Mouse (Mus musculus): ENCODE data around the gene Kansl1l. TPM values are rescaled to one million over a fixed set of nuclear protein-coding genes. Genes with fewer than 3 reads are reported as not detected.
A peak's percentile ranks its signal among the peaks of the same experiment; 100 is the strongest.

The Kansl1l gene
- 16.1 and 17.2 TPM in 2 replicates for polyA plus RNA-seq (2014; fragmentation: Nextera tagmentation; extraction: Ambion mirVana)

DNA sequence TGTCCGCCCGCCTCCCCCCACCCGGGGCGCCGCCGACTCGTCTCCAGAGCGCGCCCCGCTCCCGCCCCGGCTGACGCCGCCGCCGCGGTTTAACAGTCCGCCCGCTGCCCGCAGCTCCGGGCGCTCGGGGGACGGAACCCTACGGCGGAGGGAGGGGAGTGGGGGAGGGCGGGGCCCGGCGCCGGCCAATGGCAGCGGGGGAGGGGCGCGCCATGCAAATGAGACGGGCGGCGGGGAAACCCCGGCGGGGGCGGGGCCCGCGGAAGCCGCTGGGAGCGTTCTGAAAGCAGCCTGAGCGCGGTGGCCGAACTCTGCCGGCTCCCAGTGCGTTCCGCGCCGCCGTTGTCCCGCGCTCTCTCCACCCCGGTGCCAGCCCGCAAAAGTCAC, at the start of gene Kansl1l:
Kansl1l (minus strand) TSS at position 110 of the 387 bp plus-strand sequence.
- Histone ChIP-seq H3K4me2 (replicated peaks; ENCODE audit: low read depth, low read length) (peak within 1 kb of the TSS; percentile 75), H3K4me1 (ENCODE audit: control insufficient read depth, insufficient read depth, low read length) (peaks cover 8% of the 10 kb centered on the region; the same call in 1 of the 2 replicates), H3K27ac (ENCODE audit: low read length) (peak within 1 kb of the TSS; percentile 95), H3K27me3 (ENCODE audit: control insufficient read depth, insufficient read depth, low read length) (no peaks in the 10 kb centered on the region), H3K4me3 (ENCODE audit: low read depth, low read length) (peak within 1 kb of the TSS; percentile 72), H3K9me3 (ENCODE audit: control insufficient read depth, low read depth, low read length) (no peaks in the 10 kb centered on the region), H3K9ac (replicated peaks; ENCODE audit: low read depth, low read length) (peak within 1 kb of the TSS; percentile 85), H3K36me3 (ENCODE audit: control insufficient read depth, insufficient read depth, low read length) (no peaks in the 10 kb centered on the region)
- ATAC-seq (ENCODE audit: insufficient number of reproducible peaks, insufficient read depth, low FRiP score, low read depth): peak; percentile 89
- under 1% methylated on average over 41 of the region's 56 CpGs for WGBS

DNA sequence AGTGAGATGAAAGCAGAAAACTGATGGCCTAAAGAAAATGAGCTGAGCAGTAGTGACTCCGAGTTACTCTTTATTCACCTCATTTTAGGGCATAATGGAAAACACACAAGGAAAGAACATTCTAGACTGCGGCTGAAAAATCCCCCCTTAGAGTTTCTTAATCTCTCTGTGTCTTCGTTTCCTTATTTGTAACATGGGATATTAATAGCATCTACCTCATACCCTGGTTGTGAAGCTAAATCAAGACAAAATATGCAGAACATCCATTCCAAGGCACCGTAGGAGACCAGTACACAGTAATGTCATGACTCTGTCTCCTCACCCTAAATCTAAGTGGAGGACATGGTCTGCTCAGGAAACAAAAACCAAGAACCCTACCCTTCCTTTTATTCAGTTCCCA, 48.3 kb upstream of the Kansl1l start:
- Histone ChIP-seq H3K4me3 (ENCODE audit: low read depth, low read length) (no peak overlapping the region), H3K27me3 (ENCODE audit: control insufficient read depth, insufficient read depth, low read length) (no peaks in the 10 kb centered on the region), H3K27ac (ENCODE audit: low read length) (no peak overlapping the region), H3K9me3 (ENCODE audit: control insufficient read depth, low read depth, low read length) (no peaks in the 10 kb centered on the region), H3K36me3 (ENCODE audit: control insufficient read depth, insufficient read depth, low read length) (no peaks in the 10 kb centered on the region), H3K9ac (replicated peaks; ENCODE audit: low read depth, low read length) (no peak overlapping the region), H3K4me2 (replicated peaks; ENCODE audit: low read depth, low read length) (no peak overlapping the region), H3K4me1 (ENCODE audit: control insufficient read depth, insufficient read depth, low read length) (0 out of 2 replicates have a peak, but pooled peaks cover 4% of the 10 kb centered on the region)
- no peak for ATAC-seq (ENCODE audit: insufficient number of reproducible peaks, insufficient read depth, low FRiP score, low read depth)
- 86% methylated on average over 4 of the region's 4 CpGs for WGBS

DNA sequence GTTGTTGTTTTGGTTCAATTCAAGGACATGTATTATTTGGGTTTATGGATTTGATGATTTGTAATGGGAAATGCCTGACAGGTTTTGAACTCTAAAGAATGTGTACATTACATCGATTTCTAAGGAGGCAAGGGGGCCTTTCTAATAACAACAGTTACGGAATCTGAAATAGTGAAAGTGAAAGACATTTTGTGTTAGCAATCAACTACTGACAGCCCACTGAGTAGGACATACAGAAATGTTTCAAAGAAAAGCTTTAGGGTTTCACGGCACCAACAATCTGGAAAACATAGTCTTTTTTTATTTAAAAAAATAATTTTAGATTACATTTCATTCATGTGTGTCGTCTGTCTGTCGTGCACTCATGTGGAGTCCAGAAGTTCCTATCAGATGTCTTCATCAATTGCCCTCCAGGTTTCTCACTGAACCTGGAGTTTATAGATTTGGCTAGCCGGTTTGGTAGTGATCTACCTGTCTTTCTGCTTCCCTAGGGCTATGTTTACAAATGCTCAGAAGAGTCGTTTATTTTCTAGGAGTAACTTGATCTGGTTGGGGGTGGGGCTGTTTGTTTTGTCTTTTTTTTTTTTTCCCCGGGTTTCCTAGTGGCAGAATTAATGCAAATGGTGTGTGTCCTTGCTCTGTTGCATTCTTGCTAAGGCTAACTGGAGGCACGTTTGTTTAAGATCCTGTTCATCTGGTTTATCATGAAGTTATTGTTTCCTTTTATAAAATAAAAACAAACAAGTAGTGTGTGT, 46.6 kb upstream of the Kansl1l start:
- ATAC-seq (ENCODE audit: insufficient number of reproducible peaks, insufficient read depth, low FRiP score, low read depth): no peak
- H3K27ac ChIP-seq (ENCODE audit: low read length): no peak overlapping the region
- H3K27me3 ChIP-seq (ENCODE audit: control insufficient read depth, insufficient read depth, low read length): no peaks in the 10 kb centered on the region
- H3K4me1 ChIP-seq (ENCODE audit: control insufficient read depth, insufficient read depth, low read length): 0 out of 2 replicates have a peak, but pooled peaks cover 4% of the 10 kb centered on the region
- no peak overlapping the region for H3K9ac ChIP-seq (replicated peaks; ENCODE audit: low read depth, low read length)
- H3K4me3 ChIP-seq (ENCODE audit: low read depth, low read length): peak overlapping the region; percentile 89
- H3K36me3 ChIP-seq (ENCODE audit: control insufficient read depth, insufficient read depth, low read length): no peaks in the 10 kb centered on the region
- H3K9me3 ChIP-seq (ENCODE audit: control insufficient read depth, low read depth, low read length): no peaks in the 10 kb centered on the region
- H3K4me2 ChIP-seq (replicated peaks; ENCODE audit: low read depth, low read length): peak overlapping the region; percentile 51
- 14% methylated on average over 9 of the region's 9 CpGs for WGBS

DNA sequence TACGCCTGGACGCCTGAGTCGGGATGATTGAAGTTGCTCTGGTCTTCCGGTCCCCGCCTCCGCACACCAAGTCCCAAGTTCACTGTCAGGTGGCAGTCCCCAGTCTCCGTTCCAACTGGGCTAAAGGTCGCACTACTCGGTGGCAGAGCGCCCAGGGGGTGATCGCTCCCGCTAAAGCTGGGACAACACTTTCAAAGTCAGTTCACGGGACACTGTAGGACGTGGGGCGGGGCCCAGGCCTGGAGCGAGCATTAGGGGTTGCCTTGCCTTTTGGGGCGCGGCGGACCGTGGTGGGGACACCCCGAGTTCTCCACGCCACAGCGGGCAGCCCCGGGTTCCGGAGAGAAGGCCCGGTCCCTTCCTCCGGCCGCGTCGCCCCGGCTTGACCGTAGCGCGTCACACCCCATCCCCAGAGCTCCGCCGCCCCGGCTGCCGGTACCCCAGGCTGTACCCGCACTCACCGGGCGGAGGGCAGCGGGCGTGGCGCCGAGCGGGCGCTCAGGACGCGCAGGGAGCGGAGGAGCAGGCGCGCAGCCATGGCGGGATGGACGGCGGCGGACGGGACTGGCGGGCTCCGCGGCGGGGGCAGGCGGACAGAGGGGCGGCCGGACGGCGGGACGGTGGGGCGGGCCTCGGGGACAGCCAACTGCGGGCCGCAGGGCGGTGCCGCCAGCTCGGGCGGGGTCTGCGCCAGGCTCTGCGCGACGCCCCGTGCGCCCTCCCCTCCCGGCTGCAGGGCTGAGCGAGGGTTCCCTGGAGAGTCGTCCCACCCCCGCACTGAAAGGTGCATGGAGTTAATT, 45.5 kb upstream of the Kansl1l start, which contains the start of gene Acadl:
Acadl (minus strand) TSS at position 566 of the 800 bp plus-strand sequence.
- Histone ChIP-seq H3K27me3 (ENCODE audit: control insufficient read depth, insufficient read depth, low read length) (no peaks in the 10 kb centered on the region), H3K9ac (replicated peaks; ENCODE audit: low read depth, low read length) (peak within 1 kb of the TSS; percentile 81), H3K4me1 (ENCODE audit: control insufficient read depth, insufficient read depth, low read length) (0 out of 2 replicates have a peak, but pooled peaks cover 4% of the 10 kb centered on the region), H3K4me2 (replicated peaks; ENCODE audit: low read depth, low read length) (peak within 1 kb of the TSS; percentile 51), H3K9me3 (ENCODE audit: control insufficient read depth, low read depth, low read length) (no peaks in the 10 kb centered on the region), H3K4me3 (ENCODE audit: low read depth, low read length) (peak within 1 kb of the TSS; percentile 89), H3K36me3 (ENCODE audit: control insufficient read depth, insufficient read depth, low read length) (no peaks in the 10 kb centered on the region), H3K27ac (ENCODE audit: low read length) (peak within 1 kb of the TSS; percentile 81)
- peak; percentile 93 for ATAC-seq (ENCODE audit: insufficient number of reproducible peaks, insufficient read depth, low FRiP score, low read depth)
- WGBS: under 1% methylated on average over 73 of the region's 85 CpGs

DNA sequence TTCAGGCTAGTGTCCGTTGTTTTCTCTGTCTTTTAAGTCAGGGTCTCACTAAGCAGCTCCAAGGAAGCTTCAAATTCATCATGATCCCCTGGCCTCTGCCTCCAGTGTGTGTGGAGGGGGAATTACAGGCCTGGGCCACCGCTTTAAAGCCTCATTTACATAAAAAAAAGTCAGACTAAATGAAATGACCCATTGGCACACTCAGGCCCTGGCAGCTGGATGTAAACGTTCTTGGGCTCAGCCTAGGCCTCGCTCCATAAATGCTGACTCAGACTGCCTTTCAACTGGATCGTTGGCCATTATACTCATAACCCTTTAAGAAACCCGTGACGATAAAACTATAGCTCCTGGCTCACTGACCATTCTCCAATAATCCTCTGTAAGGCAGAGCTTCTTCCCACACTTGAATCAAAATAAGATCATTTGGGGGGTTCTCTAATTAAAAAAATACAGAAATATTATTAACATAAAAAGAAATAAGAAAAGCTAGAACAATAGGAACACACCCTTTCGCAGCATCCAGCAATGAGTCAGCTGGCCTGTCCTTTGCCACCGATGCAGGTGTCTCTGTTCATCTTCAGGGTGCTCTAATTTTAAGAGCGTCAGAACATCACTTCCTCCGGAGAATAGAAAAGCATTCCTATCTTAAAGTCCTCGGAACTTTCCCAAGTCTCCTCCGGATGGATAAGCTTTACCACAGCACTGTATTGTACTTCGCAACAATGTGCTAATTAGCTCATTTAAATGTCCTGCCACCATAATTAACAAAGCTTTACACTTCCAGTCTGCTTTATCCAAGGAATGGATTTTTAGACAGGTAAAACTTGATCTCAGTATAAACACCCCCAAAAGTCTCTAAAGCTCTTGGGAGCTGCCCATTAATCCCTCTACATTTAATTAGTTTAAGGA, 44.7 kb upstream of the Kansl1l start:
- 29% methylated on average over 14 of the region's 14 CpGs for WGBS
- Histone ChIP-seq H3K36me3 (ENCODE audit: control insufficient read depth, insufficient read depth, low read length) (0 out of 2 replicates have a peak, but pooled peaks cover 5% of the 10 kb centered on the region), H3K27me3 (ENCODE audit: control insufficient read depth, insufficient read depth, low read length) (no peaks in the 10 kb centered on the region), H3K9ac (replicated peaks; ENCODE audit: low read depth, low read length) (no peak overlapping the region), H3K27ac (ENCODE audit: low read length) (no peak overlapping the region), H3K4me1 (ENCODE audit: control insufficient read depth, insufficient read depth, low read length) (0 out of 2 replicates have a peak, but pooled peaks cover 4% of the 10 kb centered on the region), H3K9me3 (ENCODE audit: control insufficient read depth, low read depth, low read length) (no peaks in the 10 kb centered on the region), H3K4me2 (replicated peaks; ENCODE audit: low read depth, low read length) (peak overlapping the region; percentile 51), H3K4me3 (ENCODE audit: low read depth, low read length) (peak overlapping the region; percentile 89)
- no peak for ATAC-seq (ENCODE audit: insufficient number of reproducible peaks, insufficient read depth, low FRiP score, low read depth)

DNA sequence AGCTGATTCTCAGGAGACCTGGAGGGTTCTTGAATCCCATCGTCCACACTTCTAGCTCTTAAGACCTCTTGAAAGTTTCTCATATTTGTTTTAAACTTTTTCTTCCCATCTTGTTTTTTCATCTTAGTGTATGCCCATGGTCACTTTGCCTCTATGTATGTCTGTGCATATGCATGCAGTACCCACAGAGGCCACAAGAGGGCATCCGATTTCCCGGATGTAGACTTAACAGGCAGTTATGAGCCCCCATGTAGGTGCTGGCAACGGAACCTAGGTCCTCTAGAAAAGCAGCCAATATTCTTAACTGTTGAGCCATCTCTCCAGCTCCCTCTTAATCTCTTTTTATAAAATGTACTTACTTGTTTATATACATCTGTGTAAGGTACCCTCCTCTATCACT, 30.1 kb upstream of the Kansl1l start:
- 94% methylated on average over 4 of the region's 4 CpGs for WGBS
- ATAC-seq (ENCODE audit: insufficient number of reproducible peaks, insufficient read depth, low FRiP score, low read depth): no peak
- Histone ChIP-seq H3K9ac (replicated peaks; ENCODE audit: low read depth, low read length) (no peak overlapping the region), H3K4me3 (ENCODE audit: low read depth, low read length) (no peak overlapping the region), H3K9me3 (ENCODE audit: control insufficient read depth, low read depth, low read length) (no peaks in the 10 kb centered on the region), H3K27ac (ENCODE audit: low read length) (no peak overlapping the region), H3K4me1 (ENCODE audit: control insufficient read depth, insufficient read depth, low read length) (no peaks in the 10 kb centered on the region), H3K36me3 (ENCODE audit: control insufficient read depth, insufficient read depth, low read length) (peaks cover 40% of the 10 kb centered on the region), H3K4me2 (replicated peaks; ENCODE audit: low read depth, low read length) (no peak overlapping the region), H3K27me3 (ENCODE audit: control insufficient read depth, insufficient read depth, low read length) (no peaks in the 10 kb centered on the region)

DNA sequence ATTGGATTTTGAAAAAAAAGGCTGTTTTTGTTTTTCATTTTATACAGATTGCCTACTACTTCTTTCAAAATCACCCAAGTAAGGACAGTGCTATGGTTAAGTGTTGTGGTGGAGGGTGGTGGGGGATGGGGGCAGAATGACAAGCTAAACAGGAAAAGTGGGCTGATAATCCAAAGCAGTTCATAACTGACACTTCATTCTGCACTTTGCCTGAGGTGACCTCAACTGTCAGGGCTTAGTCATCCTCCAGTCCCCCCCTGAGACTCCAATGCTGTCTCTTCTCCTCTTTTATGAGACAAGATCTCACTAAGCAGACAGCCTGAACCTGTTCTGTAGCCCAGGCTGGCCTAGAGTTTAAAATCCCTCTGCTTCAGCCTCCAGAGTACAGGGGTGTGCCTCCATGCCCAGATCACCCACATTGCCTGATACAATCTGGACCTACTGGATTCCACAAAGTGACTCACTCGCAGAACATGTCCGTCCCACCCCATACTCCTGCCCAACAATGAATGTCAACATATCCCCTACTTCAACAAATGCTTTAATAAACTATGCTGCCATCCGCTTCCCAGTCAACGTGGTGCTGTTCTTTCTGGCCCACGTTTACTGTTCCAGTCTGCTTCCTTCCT, 28.4 kb upstream of the Kansl1l start:
- Histone ChIP-seq H3K4me3 (ENCODE audit: low read depth, low read length) (no peak overlapping the region), H3K36me3 (ENCODE audit: control insufficient read depth, insufficient read depth, low read length) (peaks cover 34% of the 10 kb centered on the region), H3K27ac (ENCODE audit: low read length) (no peak overlapping the region), H3K4me2 (replicated peaks; ENCODE audit: low read depth, low read length) (no peak overlapping the region), H3K4me1 (ENCODE audit: control insufficient read depth, insufficient read depth, low read length) (no peaks in the 10 kb centered on the region), H3K27me3 (ENCODE audit: control insufficient read depth, insufficient read depth, low read length) (no peaks in the 10 kb centered on the region), H3K9ac (replicated peaks; ENCODE audit: low read depth, low read length) (no peak overlapping the region), H3K9me3 (ENCODE audit: control insufficient read depth, low read depth, low read length) (no peaks in the 10 kb centered on the region)
- WGBS: 67% methylated on average over 5 of the region's 5 CpGs
- ATAC-seq (ENCODE audit: insufficient number of reproducible peaks, insufficient read depth, low FRiP score, low read depth): no peak

All from stomach, embryonic 14.5 days (tissue).